Mouse (Mus musculus) forebrain, embryonic 10.5 days (tissue): ENCODE results near the gene Mthfr. TPM values are rescaled to one million over a fixed set of nuclear protein-coding genes. Genes with fewer than 3 reads are reported as not detected.
A peak's percentile ranks its signal among the peaks of the same experiment; 100 is the strongest.

Experiments
- DNase-seq: peaks from one replicate; pipeline ENCODE4 v3.0.0-alpha.2; 2017; ENCODE audit warnings: low spot score; ENCODE audit errors: extremely low spot score
- H3K27ac ChIP-seq: fragments of 300-500 bp; sonication (generic); 2 replicates; pipeline ENCODE4 v1.5.1; 2016; ENCODE audit warnings: mild to moderate bottlenecking
- H3K27me3 ChIP-seq: fragments of 300-500 bp; sonication (generic); 2 replicates; pipeline ENCODE4 v1.6.1; 2016; ENCODE audit warnings: mild to moderate bottlenecking; ENCODE audit not compliant: poor library complexity, severe bottlenecking
- H3K36me3 ChIP-seq: fragments of 300-500 bp; sonication (generic); replicated peaks from 2 replicates; pipeline ENCODE4 v1.6.1; 2016; ENCODE audit warnings: mild to moderate bottlenecking, moderate library complexity
- H3K4me1 ChIP-seq: fragments of 300-500 bp; sonication (generic); 2 replicates; pipeline ENCODE4 v1.6.1; 2016
- H3K4me3 ChIP-seq: fragments of 300-500 bp; sonication (generic); 2 replicates; pipeline ENCODE4 v1.5.1; 2016; ENCODE audit warnings: mild to moderate bottlenecking, moderate library complexity
- H3K9me3 ChIP-seq: fragments of 300-500 bp; sonication (generic); 2 replicates; pipeline ENCODE4 v1.6.1; 2016; ENCODE audit warnings: mild to moderate bottlenecking, moderate library complexity
- WGBS: fragments of 180-500 bp; shearing (Covaris S2); methylation state at CpG from one replicate; pipeline ENCODE4 v1.1.7; 2016; 5-methylcytosine and 5-hydroxymethylcytosine counted together
- polyA plus RNA-seq: library from polyadenylated mRNA; unstranded; fragments of >200 nt; fragmentation: Nextera tagmentation; extraction: Ambion mirVana; gene quantifications from 2 replicates; pipeline ENCODE4 v1.2.1, GENCODE M21; 2016

The Mthfr gene
- polyA plus RNA-seq, 1 experiment from 2014 or later, result 30.1 TPM

GRCm38 (mm10) chr4:148058218-148058819 lies 19.4 kb downstream of the Mthfr start:
- Histone ChIP-seq H3K27me3 (no peaks in the 10 kb centered on the region), H3K4me1 (peaks cover 8% of the 10 kb centered on the region), H3K27ac (no peak overlapping the region), H3K4me3 (no peak overlapping the region), H3K36me3 (peaks cover 63% of the 10 kb centered on the region), H3K9me3 (no peaks in the 10 kb centered on the region)
- no peak for DNase-seq
- 94% methylated on average over 9 of the region's 9 CpGs for WGBS

GRCm38 (mm10) chr4:148058993-148059392 lies 20.1 kb downstream of the Mthfr start:
- Histone ChIP-seq H3K36me3 (peaks cover 56% of the 10 kb centered on the region), H3K4me3 (no peak overlapping the region), H3K27ac (no peak overlapping the region), H3K4me1 (peaks cover 7% of the 10 kb centered on the region; the same call in 1 of the 2 replicates), H3K27me3 (no peaks in the 10 kb centered on the region), H3K9me3 (no peaks in the 10 kb centered on the region)
- DNase-seq, result no peak
- WGBS, result 93% methylated on average over 6 of the region's 6 CpGs

GRCm38 (mm10) chr4:148060120-148061085 lies 21.5 kb downstream of the Mthfr start:
- 56% methylated on average over 13 of the region's 13 CpGs for WGBS
- no peak for DNase-seq
- H3K9me3 ChIP-seq, result no peaks in the 10 kb centered on the region
- H3K27ac ChIP-seq, result no peak overlapping the region
- H3K27me3 ChIP-seq, result no peaks in the 10 kb centered on the region
- H3K4me3 ChIP-seq, result no peak overlapping the region
- peaks cover 17% of the 10 kb centered on the region for H3K4me1 ChIP-seq
- peaks cover 42% of the 10 kb centered on the region for H3K36me3 ChIP-seq

GRCm38 (mm10) chr4:148061086-148061480 lies 22.2 kb downstream of the Mthfr start:
- no peak for DNase-seq
- Histone ChIP-seq H3K27ac (no peak overlapping the region), H3K36me3 (peaks cover 35% of the 10 kb centered on the region), H3K27me3 (no peaks in the 10 kb centered on the region), H3K4me1 (peaks cover 24% of the 10 kb centered on the region), H3K4me3 (no peak overlapping the region), H3K9me3 (no peaks in the 10 kb centered on the region)
- WGBS, result 92% methylated on average over 9 of the region's 9 CpGs

GRCm38 (mm10) chr4:148065702-148066400 lies 27.0 kb downstream of the Mthfr start:
- Histone ChIP-seq H3K27me3 (no peaks in the 10 kb centered on the region), H3K9me3 (no peaks in the 10 kb centered on the region), H3K4me1 (peaks cover 26% of the 10 kb centered on the region), H3K27ac (0 out of 2 replicates have a peak overlapping the region, but pooled peaks have one; percentile 35), H3K4me3 (no peak overlapping the region), H3K36me3 (no peaks in the 10 kb centered on the region)
- 43% methylated on average over 6 of the region's 6 CpGs for WGBS
- no peak for DNase-seq

- Histone ChIP-seq H3K9me3 (no peaks in the 10 kb centered on the region), H3K4me1 (peaks cover 26% of the 10 kb centered on the region), H3K36me3 (no peaks in the 10 kb centered on the region), H3K4me3 (no peak overlapping the region), H3K27me3 (no peaks in the 10 kb centered on the region), H3K27ac (no peak overlapping the region)
- 56% methylated on average over 9 of the region's 9 CpGs for WGBS
- DNase-seq, result no peak
Observed at GRCm38 (mm10) chr4:148066401-148066744, 27.5 kb downstream of the Mthfr start.

GRCm38 (mm10) chr4:148067346-148067745 lies 28.5 kb downstream of the Mthfr start:
- Histone ChIP-seq H3K36me3 (no peaks in the 10 kb centered on the region), H3K4me1 (peaks cover 26% of the 10 kb centered on the region), H3K27ac (no peak overlapping the region), H3K27me3 (no peaks in the 10 kb centered on the region), H3K4me3 (no peak overlapping the region), H3K9me3 (no peaks in the 10 kb centered on the region)
- DNase-seq, result no peak
- 89% methylated on average over 8 of the region's 8 CpGs for WGBS

GRCm38 (mm10) chr4:148069602-148070218 lies 30.8 kb downstream of the Mthfr start:
- DNase-seq, result no peak
- WGBS, result 86% methylated on average over 9 of the region's 9 CpGs
- Histone ChIP-seq H3K4me3 (no peak overlapping the region), H3K9me3 (no peaks in the 10 kb centered on the region), H3K4me1 (peaks cover 22% of the 10 kb centered on the region), H3K36me3 (no peaks in the 10 kb centered on the region), H3K27me3 (no peaks in the 10 kb centered on the region), H3K27ac (no peak overlapping the region)

GRCm38 (mm10) chr4:148071508-148071907 lies 32.6 kb downstream of the Mthfr start:
- no peaks in the 10 kb centered on the region for H3K9me3 ChIP-seq
- peaks cover 16% of the 10 kb centered on the region for H3K4me1 ChIP-seq
- H3K36me3 ChIP-seq, result no peaks in the 10 kb centered on the region
- DNase-seq, result no peak
- WGBS, result 77% methylated on average over 5 of the region's 5 CpGs
- H3K27me3 ChIP-seq, result no peaks in the 10 kb centered on the region
- H3K27ac ChIP-seq, result no peak overlapping the region
- no peak overlapping the region for H3K4me3 ChIP-seq

GRCm38 (mm10) chr4:148074521-148075189 lies 35.8 kb downstream of the Mthfr start:
- Histone ChIP-seq H3K4me1 (peaks cover 12% of the 10 kb centered on the region), H3K27me3 (no peaks in the 10 kb centered on the region), H3K27ac (peak overlapping the region; percentile 65; the same call in 1 of the 2 replicates), H3K9me3 (no peaks in the 10 kb centered on the region), H3K4me3 (peak overlapping the region; percentile 44), H3K36me3 (peaks cover 5% of the 10 kb centered on the region)
- no peak for DNase-seq
- 52% methylated on average over 17 of the region's 17 CpGs for WGBS

GRCm38 (mm10) chr4:148075259-148075658 lies 36.4 kb downstream of the Mthfr start:
- Histone ChIP-seq H3K36me3 (peaks cover 11% of the 10 kb centered on the region), H3K27me3 (no peaks in the 10 kb centered on the region), H3K27ac (peak overlapping the region; percentile 65; the same call in 1 of the 2 replicates), H3K4me3 (peak overlapping the region; percentile 44), H3K9me3 (no peaks in the 10 kb centered on the region), H3K4me1 (peaks cover 12% of the 10 kb centered on the region)
- peak; percentile 60 for DNase-seq
- 46% methylated on average over 21 of the region's 21 CpGs for WGBS

- Histone ChIP-seq H3K27me3 (no peaks in the 10 kb centered on the region), H3K36me3 (peaks cover 17% of the 10 kb centered on the region), H3K4me3 (no peak overlapping the region), H3K9me3 (no peaks in the 10 kb centered on the region), H3K27ac (peak overlapping the region; percentile 65; the same call in 1 of the 2 replicates), H3K4me1 (peaks cover 12% of the 10 kb centered on the region)
- DNase-seq, result no peak
- WGBS, result 93% methylated on average over 6 of the region's 6 CpGs
Observed at GRCm38 (mm10) chr4:148075881-148076280, 37.0 kb downstream of the Mthfr start.
